Mouse (Mus musculus) telencephalon, adult 2 months (tissue): ENCODE results near the gene Cebpe.

ENCODE experiments used
- DNase-seq: peaks from one replicate; pipeline ENCODE4 v3.0.0-alpha.2; 2011; ENCODE audit warnings: low read depth, low spot score

The Cebpe gene

DNA sequence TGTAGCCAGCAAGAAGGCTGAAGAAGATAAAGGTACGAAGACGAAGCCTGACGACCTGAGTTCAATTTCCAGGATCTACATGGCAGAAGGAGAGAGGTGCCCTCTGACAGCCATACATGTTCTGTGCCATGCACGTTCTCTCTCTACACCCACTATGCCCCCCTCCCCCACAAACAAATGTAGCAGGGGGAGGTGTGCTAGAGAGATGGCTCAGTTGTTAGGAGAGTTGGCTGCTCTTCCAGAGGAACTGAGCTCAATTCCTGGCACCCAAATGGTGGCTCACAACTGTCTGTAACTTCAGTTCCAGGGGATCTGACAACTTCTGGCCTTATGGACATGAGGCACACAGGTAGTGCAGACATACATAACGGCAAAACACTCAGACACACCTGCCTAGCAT is 35.7 kb downstream of the Cebpe start:
- DNase-seq, result no peak

DNA sequence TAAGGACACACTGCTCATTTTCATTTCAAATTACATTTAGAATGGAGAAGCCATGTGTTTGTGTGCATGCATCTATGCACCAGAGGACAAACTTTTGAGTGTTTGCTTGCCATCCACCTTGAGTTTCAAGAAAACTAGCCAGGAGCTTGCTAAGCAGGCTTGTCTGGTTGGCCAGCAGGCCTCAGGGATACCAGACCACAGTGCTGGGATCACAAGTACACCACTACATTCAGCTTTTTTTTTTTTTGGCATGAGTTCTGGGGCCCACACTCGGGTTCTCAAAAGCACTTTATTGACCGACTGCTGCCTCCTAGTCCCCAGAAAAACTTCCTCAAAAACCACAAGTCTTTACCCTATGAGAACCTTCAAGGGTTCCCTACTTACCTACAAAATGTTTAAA is 37.7 kb downstream of the Cebpe start:
- DNase-seq, result no peak

DNA sequence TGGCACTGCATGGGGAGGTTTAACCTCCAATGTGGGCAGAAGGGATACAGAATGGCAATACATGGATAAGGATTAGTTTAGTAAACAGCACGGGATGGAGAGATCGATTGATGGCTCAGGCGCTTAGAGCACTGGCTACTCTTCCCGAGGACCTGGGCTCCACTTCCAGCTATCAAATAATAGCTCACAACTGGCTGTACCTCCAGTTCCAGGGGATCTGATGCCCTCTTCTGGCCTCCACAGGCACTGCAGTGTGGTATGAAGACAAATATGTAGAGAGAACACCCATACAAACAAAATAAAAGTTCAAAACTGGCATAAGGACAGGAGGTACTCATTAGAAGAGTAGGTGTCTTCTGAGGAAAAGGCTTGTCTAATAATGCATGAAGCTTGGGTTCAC is 42.6 kb downstream of the Cebpe start:
- DNase-seq, result no peak

DNA sequence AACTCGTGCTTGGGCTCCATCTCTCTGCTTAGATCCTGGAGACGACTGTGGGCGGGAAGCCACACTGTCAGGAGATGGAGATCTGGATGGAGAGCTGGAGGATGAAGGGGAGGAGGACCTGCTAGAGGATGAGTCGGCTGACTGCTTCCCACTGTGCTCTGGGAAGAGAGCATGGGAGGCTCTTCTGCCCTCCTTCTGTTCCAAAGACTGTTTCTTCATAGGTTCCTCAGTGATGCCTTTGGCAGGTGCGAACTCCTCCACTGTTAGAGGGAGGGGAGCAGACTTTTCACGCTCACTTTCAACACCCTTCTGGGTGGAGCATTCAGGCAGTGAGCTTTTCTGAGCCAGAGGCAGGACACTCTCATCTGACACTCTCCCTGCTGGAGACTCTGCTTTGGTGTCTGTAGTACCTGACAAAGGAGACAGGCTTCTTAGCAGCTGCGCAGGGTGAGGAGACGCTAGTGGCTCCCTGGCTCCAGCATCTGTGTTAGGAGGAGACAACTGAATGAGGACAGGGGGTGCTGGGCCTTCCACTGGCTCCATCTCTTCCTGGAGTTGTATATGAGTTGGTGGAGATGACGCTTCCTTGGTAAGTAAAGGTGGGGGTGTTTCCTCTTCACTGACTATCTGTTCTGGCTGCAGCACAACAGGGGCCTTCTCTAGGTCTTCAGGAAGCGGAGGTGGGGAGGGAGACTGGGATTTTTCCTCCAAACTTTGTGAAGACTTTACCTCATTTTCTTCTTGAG is 47.3 kb downstream of the Cebpe start:
- peak; percentile 81 for DNase-seq
